Mouse (Mus musculus) thymus, postnatal 36 days (tissue): ENCODE data around the gene Col9a3.

Experiments used
- DNase-seq, 2 experiments: peaks; one replicate each; pipeline ENCODE4 v3.0.0; 2022; ENCODE audit warnings: mixed read lengths in 2 of 2

Col9a3 gene

DNA sequence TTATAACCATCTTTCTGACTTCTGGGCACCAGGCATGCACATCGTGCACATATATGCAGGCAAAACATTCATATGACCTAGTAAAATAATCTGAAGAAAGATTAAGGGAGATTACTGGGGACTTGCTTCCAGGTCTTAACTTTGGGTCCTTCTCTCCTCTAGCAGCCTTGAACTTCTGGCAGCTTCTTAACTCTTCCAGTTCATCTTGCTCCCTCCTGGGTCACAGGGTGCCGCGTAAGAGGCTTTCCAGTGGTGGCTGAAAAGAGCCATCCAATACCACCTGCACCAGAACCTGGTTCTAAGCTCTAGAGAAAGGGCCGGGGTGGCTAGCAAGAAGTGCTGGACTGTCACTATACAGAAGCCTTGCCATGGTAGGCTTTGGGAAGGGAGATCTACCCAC is at the start of gene Col9a3:
Col9a3 (plus strand) TSS at position 301 of the 400 bp plus-strand sequence.
- no peak for DNase-seq

GRCm38 (mm10) chr2:180552340-180552739 is 45.2 kb upstream of the Col9a3 start:
- no peak for DNase-seq

DNA sequence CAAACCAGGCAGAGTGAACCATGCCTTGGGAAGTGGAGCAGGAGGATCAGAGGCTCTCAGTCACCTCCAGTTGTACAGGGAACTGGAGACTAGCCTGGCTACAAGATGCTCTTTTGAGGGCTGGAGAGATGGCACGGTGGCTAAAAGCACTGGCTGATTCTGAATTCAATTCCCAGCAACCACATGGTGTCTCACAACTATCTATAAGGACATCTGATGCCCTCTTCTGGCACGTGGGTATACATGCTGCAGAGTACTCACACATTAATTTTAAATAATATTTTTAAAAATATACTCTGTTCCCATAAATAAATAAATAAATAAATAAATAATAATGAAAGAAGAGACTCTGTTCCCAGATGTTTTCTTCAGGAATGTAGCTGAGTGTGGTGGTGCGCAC is 42.4 kb upstream of the Col9a3 start:
- DNase-seq, result no peak

DNA sequence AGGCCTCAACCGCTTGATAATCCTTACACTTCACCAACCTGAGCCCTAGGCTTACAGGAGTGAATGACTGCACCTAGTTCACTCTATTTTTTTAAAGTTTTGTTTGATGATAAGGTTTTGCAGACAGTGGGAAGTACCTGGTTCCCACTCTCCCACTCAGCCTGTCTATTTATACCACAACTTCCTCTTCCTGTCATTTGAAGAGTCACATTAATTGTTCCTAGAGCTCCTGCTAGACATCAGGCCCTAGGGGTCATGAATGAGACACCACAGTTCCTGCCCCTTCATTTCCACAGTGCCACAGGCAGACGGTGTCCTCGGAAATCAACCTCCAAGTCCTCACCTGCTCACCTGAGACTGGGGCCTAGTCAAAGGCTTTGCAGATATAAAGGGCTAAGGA is 41.1 kb upstream of the Col9a3 start:
- DNase-seq, result no peak

DNA sequence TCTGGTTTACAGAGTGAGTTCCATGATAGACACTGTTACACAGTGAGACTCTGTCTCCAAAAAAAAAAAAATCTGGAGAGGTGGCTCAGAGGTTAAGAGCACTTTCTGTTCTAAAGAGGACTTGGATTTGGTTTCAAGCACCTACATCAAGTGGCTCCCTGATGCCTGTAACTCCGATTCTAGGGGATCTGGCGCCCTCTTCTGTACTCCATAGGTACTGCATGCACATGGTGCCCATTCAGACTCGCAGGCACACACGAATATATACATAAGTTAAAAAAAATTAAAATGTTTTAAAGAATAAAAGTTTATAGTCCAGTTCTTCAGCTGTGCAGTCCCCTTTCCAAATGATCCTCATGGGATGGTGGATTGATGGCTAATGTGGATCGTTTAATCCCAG is 37.3 kb upstream of the Col9a3 start:
- peak; percentile 18 to 20 for DNase-seq

DNA sequence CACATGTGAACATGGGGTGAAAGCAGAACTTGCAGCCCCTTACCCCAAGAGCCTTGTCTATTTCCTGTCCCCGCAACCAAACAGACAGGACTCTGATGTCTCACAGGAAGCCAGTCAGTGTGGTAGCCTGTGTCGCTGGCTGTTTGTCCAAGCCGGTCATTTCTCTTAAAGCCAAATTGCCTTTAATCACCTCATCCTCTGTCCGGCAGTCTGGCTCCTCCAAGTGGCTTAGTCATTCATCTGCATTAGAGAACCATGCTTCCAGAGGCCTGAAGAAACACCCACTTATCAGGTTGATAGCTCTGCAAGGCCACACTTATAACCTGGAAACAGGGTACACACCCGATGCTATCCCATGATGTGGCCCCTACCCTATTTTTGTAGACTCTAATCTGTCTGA is 35.4 kb upstream of the Col9a3 start:
- no peak for DNase-seq

- DNase-seq, result no peak
These were observed 34.3 kb upstream of the Col9a3 start for GRCm38 (mm10) chr2:180563296-180563695.

DNA sequence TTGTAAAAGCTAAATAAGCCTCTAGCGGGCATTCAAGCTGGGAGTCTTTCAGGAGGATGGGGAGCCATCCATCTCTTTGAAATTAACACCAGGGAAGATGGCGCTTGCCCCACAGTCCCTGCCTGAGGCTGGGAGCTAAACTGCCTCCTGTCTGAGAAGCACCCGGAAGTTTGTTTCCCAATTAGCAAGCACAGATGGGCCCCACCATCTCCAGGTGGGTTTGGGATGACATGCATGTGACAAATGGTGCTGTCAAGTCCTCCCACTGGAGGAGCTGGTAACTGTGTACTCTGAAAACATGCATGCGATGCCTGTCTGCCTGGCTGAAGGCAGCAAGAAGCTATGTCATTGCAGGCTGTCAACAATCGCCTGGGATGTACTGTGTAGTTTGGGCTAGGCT is 33.7 kb upstream of the Col9a3 start:
- DNase-seq, result no peak

GRCm38 (mm10) chr2:180566240-180566913 is 31.2 kb upstream of the Col9a3 start:
- DNase-seq, result peak in 1 of 2 experiments; percentile 37

DNA sequence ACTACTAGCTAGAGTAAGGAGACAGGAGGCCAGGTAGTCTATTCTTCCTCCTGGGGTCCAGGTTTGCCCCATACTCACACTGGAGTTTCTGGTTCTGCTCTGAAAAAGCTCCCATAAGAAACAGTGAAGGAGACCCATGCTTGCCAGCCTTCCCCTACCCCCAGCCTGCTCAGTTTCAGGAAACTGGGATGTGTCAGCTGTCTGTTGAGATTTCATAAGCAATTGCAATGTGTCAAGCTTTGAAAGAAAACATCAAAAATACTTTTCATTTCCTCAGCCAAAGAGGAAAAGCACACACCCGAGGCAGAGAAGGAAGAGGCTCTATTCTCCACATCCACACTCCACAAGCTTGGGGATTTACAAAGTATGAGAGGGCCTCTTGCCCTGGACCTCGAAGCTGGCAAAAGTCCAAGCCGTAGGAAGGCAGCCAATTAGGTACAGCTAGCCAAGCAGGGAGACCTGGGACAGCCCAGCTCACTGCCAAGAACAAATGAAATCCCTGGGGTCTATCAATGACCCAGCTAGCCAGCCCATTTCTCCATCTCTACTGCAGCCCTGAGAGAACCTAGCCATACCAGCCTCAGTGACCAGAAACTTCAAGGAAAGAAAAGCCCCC is 28.5 kb upstream of the Col9a3 start:
- DNase-seq, result no peak

- DNase-seq, result no peak
These were observed 21.1 kb upstream of the Col9a3 start for GRCm38 (mm10) chr2:180576482-180576881.

DNA sequence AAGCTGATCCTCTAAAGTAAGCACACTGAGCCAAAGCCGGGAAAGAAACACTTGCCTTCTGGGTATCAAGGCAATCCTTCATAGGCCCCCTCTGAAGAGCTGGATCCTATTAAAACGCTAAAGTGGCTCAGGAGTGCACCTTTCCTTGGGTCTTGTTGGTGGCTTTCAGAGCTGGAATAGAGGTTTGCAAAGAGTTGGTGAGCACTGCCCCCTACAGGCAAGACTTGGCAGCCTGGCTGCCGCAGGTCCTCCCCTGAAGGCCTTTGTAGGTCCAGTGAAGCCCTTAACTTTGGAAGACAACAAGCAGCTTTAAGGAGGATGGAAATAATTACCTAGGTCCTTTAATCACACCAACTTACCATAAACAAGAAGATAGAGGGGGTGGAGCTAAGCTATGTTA is 18.9 kb upstream of the Col9a3 start:
- DNase-seq, result peak; percentile 48 to 54

DNA sequence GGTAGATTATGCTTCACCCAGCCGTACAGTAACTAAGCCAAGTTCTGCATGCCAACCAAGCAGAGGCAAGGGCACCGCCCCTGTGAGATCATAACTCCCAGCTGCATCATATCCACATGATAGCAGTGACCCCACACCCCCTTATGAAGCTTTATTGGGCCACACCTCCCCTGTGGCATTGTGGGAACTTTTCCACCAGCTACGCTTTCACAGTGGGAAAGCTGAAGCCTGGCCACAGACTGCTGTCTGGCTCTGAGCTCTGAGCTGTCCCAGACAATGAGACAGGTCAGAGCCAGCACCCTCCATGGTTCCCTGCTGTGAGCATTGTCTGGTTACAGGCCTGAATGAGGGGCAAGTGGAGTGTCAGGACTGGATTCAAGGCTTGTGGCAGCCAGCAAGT is 16.6 kb upstream of the Col9a3 start, which contains the start of gene Mrgbp:
Mrgbp (plus strand) TSS at position 303 of the 400 bp plus-strand sequence.
- no peak for DNase-seq

- DNase-seq, result peak; percentile 96 to 98
These were observed 15.0 kb upstream of the Col9a3 start for GRCm38 (mm10) chr2:180582481-180583153.

DNA sequence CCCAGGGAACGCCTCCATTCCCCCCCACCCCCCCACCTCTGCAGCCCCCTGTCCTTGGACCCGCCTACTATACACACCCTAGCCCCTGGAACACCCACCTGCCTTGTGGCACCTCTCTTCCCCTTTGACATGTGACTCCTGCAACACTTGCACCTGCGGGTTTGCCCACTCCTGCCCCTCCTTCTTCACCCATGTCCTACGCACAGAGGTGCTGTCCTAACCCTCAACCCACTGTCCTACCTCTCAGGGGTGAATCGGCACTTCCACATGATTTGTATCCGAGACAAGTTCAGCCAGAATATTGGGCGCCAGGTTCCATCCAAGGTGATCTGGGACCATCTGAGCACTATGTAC is 14.5 kb upstream of the Col9a3 start:
- peak in 1 of 2 experiments; percentile 57 for DNase-seq

DNA sequence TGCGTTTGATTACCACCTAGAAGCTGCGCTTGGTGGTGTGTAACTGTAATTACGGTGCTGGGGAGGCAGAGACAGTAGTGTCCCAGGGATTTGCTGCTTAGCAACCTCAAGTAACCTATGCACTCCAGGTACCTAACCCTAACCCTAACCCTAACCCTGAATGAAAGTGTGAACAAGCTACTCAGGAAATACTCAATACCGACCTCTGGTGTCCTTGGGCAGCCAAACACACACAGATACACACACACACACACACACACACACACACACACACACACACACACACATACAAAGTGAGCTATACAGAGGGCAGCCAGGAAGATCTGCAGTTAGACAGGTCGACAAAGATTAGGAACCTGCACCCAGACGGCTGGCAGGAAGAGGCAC is 8.9 kb upstream of the Col9a3 start:
- no peak for DNase-seq

DNA sequence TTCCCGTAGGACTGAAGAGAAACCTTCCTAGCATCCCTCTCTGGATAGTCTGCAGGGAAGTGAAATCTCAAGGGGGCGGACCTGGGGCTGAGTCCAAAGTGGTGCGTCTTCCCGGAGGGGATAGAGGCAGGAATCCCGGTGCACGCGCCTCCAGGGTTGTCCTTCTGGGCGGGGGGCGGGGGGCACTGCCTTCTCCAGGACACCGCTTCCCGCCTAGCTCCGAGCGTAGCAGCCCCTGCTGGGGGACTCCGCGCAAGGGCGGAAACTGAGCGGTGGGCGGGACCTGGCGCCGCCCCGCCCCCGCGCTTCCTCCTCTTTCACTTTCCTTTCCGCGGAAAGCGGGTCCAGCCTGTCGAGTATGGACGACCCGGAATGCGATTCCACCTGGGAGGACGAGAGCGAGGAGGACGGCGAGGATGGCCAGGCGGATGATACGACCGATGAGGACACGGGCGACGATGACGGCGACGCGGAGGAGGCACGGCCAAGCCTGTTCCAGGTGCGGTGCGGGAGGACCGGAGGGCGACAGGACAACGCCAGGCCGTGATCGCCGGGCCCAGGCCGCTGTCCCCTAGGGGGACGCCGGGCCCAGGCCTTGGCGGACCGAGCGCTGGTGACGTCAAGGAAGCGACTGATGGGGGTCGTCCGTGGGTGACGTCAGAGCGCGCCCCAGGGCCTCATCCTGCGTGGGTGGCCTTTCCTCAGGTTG is 8.3 kb upstream of the Col9a3 start, which contains the start of gene Ogfr:
Ogfr (plus strand) TSS at position 123 of the 709 bp plus-strand sequence.
- DNase-seq, result peak; percentile 86 to 89

- no peak for DNase-seq
These were observed 641 bp downstream of the Col9a3 start for GRCm38 (mm10) chr2:180598157-180598705.

DNA sequence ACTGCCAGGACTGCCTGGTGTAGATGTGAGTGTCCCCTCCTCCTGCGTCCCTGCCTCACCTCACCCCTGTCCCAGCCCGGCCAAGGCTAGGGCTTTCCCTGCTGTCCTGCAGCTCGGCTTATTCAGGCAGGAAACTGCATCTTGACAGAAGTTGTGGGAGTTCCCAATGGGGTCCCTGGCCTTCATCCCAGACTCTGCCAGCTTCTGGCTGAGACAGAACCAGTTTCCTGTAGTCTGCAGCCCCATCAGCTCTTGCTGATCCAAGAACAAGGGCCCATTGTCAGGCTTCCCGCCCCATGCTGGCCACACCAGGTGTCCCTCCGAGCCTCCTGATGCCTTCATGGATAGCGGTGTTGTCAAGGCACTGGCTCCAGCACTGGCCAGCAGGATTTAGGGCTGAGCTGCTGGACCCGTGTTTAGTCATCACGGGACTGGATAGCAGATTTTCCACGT is 3.0 kb downstream of the Col9a3 start:
- DNase-seq, result no peak

DNA sequence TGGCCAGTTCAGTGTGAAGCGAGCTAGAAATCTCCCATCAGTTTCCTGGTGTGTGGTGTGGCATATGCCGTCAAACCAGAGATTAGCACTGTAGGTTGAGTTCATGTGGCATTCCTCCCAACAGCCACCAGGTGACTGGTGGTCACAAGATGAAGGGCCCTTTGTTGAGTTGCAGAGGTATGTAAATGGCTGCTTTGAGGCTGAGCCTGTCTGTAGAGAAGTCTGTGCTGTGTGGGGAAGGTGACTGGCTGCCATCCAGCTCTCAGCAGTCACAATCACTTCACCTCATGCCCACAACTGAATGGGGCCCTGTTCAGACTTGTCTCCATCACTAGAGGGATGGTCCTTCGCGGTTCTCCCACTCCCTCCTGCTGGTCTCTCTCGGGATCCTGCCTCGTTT is 7.2 kb downstream of the Col9a3 start:
- DNase-seq, result no peak

DNA sequence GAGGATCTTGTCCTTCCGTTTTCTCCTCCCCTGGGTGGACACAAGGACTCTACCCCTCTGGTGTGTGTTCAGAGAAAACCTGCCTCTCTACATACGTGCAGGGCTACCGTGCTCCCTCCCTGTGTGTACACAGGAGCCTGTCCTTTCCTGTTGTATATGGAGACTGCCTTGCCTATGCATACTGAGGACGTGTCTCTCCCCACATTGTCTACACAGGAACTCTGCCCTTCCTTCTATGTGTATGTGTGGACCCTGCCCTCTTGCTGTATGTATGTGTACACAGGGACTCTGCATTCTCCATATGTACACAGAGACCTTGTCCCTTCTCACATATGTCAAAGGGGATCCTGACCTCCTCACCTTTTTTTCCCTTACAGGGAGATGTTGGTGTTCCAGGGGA is 12.7 kb downstream of the Col9a3 start:
- no peak for DNase-seq

DNA sequence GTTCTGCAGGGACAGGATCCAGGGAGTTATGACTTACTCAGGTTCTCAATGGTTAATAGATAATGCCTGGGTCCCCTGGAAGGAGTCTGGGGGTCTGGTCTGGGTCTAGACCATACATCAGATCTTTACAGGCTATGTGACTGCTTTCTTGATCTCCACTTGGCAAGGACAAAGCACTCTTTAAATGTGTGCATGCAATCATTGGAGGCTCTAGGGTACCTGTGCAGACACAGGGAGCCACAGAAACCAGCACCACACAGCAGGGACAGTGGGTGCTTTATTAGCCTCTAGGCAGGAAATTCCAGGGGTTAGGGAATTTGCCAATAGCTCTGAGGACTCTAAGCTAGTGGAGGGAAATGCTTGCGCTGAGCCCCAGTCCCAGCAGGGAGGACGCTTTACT is 14.3 kb downstream of the Col9a3 start:
- DNase-seq, result no peak
